Mouse (Mus musculus) lung, embryonic 14.5 days (tissue): ENCODE results near the gene Naaladl2. TPM values are rescaled to one million over a fixed set of nuclear protein-coding genes. Genes with fewer than 3 reads are reported as not detected.

Source experiments
- ATAC-seq: fragments of 200-750 bp; cut with Nextera tagmentation; 2 replicates; pipeline ENCODE4 v1.8.0; 2017; ENCODE audit warnings: mild to moderate bottlenecking, moderate TSS enrichment, moderate library complexity; ENCODE audit not compliant: insufficient read depth
- DNase-seq: peaks from one replicate; pipeline ENCODE4 v3.0.0-alpha.2; 2015
- H3K27ac ChIP-seq: fragments of 300-500 bp; sonication (generic); 2 replicates; pipeline ENCODE4 v1.5.1; 2014; ENCODE audit warnings: low read depth, mild to moderate bottlenecking, moderate library complexity
- H3K27me3 ChIP-seq: fragments of 300-500 bp; sonication (generic); 2 replicates; pipeline ENCODE4 v1.6.1; 2014; ENCODE audit warnings: low read length, control low read depth; ENCODE audit not compliant: insufficient read depth
- H3K36me3 ChIP-seq: fragments of 300-500 bp; sonication (generic); 2 replicates; pipeline ENCODE4 v1.6.1; 2014; ENCODE audit warnings: control low read depth; ENCODE audit not compliant: insufficient read depth
- H3K4me1 ChIP-seq: fragments of 300-500 bp; sonication (generic); 2 replicates; pipeline ENCODE4 v1.6.1; 2014; ENCODE audit warnings: antibody characterized with exemption, control low read depth; ENCODE audit not compliant: insufficient read depth
- H3K4me2 ChIP-seq: fragments of 300-500 bp; sonication (generic); 2 replicates; pipeline ENCODE4 v1.6.1; 2014; ENCODE audit warnings: mild to moderate bottlenecking
- H3K4me3 ChIP-seq: fragments of 300-500 bp; sonication (generic); 2 replicates; pipeline ENCODE4 v1.5.1; 2014; ENCODE audit warnings: low read depth, low read length
- H3K9ac ChIP-seq: fragments of 300-500 bp; sonication (generic); 2 replicates; pipeline ENCODE4 v1.6.1; 2014
- H3K9me3 ChIP-seq: fragments of 300-500 bp; sonication (generic); 2 replicates; pipeline ENCODE4 v1.6.1; 2016; ENCODE audit warnings: low read depth, low read length, control low read depth
- CTCF ChIP-seq: IDR thresholded peaks from 2 replicates; pipeline ENCODE4 v1.5.1; 2016; ENCODE audit warnings: antibody characterized with exemption, low read depth
- WGBS: fragments of 180-500 bp; shearing (Covaris S2); extraction: QIAGEN DNeasy Blood & Tissue Kit; methylation state at CpG from one replicate; pipeline ENCODE4 v1.1.7; 2014; 5-methylcytosine and 5-hydroxymethylcytosine counted together
- polyA plus RNA-seq: library from polyadenylated mRNA; unstranded; fragments of >200 nt; fragmentation: Nextera tagmentation; extraction: Ambion mirVana; gene quantifications from 2 replicates; pipeline ENCODE4 v1.2.1, GENCODE M21; 2014

Gene Naaladl2
- 1.8 and 1.9 TPM in 2 replicates for polyA plus RNA-seq

DNA sequence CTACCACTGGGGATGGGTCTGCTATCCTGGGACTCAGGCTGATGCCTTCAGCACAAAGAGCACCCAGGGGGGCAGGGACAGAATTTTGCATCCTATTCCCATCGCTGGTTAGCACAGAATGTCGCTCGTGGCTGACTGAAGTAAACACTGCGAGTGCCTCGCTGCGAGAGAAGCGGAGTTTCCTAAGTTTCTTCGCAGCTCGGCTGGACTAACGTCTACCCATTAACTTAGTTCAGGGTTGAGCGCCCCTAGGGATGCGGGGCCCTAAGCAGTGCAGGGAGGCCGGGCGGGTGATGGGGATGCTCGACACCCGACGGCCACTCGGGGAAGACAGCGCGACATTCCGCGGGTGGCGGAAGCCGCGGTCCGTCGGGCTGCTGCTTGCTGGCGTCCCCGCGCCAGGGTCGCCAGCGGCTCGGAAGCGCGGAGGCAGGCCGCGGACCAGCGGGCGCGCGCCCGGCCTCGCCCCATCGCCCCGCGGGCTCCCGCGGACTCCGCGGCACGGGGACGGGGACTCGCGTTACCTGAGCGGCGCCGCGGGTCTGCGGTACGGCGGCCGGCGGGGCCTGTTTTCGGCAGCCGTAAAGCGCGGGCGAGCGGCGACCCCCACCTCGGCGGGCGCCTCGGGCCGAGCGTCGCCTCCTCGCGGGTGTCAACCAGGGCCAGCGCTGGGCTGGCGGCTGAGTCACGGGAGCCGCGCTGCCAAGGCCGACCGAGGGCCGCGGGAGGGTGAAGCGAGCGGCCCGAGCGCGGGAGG lies at the start of gene Naaladl2:
Gene Naaladl2, minus strand, starts transcription at position 707 of the 757 bp plus-strand sequence.
- Histone ChIP-seq H3K4me1 (no peaks in the 10 kb centered on the region), H3K36me3 (no peaks in the 10 kb centered on the region), H3K4me3 (peak within 1 kb of the TSS; percentile 63), H3K27me3 (no peaks in the 10 kb centered on the region), H3K4me2 (peak within 1 kb of the TSS; percentile 70), H3K9me3 (no peaks in the 10 kb centered on the region), H3K27ac (peak within 1 kb of the TSS; percentile 75; the same call in 1 of the 2 replicates), H3K9ac (peak within 1 kb of the TSS; percentile 76)
- under 1% methylated on average over 87 of the region's 93 CpGs for WGBS
- ATAC-seq (peak; percentile 96), DNase-seq (peak; percentile 77)
- TF ChIP-seq CTCF: 0 out of 2 replicates have a peak, but pooled peaks have one; percentile 10

DNA sequence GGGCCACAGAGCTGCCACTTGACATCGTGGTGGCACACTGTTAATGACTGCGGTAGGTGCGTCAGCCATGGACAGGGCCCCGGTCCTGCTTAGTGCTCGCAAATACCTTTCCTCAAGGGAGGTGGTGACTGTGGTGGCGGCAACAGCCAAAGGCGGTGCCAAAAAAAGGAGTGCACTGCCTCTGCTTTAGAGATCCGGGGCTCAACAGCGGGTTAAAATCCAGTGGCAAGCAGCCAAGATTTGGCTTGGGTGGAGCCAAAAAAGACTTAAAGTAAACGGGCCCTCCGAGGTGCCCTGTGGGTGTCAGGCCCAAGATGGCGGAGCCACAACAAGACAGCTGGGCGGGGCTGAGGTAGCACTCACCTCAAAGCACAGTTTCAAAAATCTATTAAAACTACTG lies 7.7 kb upstream of the Naaladl2 start:
- 93% methylated on average over 13 of the region's 13 CpGs for WGBS
- ATAC-seq: no peak

DNA sequence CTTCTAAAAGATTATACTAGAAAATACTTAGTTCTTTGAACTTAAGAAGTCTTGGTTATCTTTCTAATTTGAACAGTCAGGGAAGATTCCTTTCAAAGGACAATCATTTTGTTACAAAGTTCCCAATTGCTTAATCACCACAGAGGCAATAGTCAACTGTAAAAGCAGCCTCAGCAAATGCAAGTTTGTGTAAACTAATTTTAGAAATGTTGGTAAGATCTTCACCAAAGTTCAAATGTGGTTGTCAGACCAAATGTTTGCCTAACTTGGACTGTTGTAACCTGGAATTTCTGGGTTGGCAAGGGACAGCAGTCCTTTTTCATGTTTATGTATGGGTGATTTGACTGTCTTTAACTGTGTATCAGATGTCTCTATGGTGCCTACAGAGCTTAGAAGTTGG lies 3.2 kb upstream of the Naaladl2 start:
- ATAC-seq (no peak), DNase-seq (no peak)
- H3K4me2 ChIP-seq: no peak overlapping the region
- H3K27me3 ChIP-seq: no peaks in the 10 kb centered on the region
- H3K9ac ChIP-seq: no peak overlapping the region
- H3K27ac ChIP-seq: no peak overlapping the region
- H3K36me3 ChIP-seq: no peaks in the 10 kb centered on the region
- peaks cover 4% of the 10 kb centered on the region; the same call in 1 of the 2 replicates for H3K9me3 ChIP-seq
- TF ChIP-seq CTCF: no peak
- no peaks in the 10 kb centered on the region for H3K4me1 ChIP-seq
- no peak overlapping the region for H3K4me3 ChIP-seq

More for the DNA sequence above, 7.7 kb upstream of the Naaladl2 start:
- Histone ChIP-seq H3K9ac (no peak overlapping the region), H3K36me3 (no peaks in the 10 kb centered on the region), H3K4me1 (no peaks in the 10 kb centered on the region), H3K4me3 (no peak overlapping the region), H3K27me3 (no peaks in the 10 kb centered on the region), H3K27ac (no peak overlapping the region), H3K9me3 (peaks cover 9% of the 10 kb centered on the region; the same call in 1 of the 2 replicates), H3K4me2 (no peak overlapping the region)
- no peak for DNase-seq
- no peak for TF ChIP-seq CTCF

DNA sequence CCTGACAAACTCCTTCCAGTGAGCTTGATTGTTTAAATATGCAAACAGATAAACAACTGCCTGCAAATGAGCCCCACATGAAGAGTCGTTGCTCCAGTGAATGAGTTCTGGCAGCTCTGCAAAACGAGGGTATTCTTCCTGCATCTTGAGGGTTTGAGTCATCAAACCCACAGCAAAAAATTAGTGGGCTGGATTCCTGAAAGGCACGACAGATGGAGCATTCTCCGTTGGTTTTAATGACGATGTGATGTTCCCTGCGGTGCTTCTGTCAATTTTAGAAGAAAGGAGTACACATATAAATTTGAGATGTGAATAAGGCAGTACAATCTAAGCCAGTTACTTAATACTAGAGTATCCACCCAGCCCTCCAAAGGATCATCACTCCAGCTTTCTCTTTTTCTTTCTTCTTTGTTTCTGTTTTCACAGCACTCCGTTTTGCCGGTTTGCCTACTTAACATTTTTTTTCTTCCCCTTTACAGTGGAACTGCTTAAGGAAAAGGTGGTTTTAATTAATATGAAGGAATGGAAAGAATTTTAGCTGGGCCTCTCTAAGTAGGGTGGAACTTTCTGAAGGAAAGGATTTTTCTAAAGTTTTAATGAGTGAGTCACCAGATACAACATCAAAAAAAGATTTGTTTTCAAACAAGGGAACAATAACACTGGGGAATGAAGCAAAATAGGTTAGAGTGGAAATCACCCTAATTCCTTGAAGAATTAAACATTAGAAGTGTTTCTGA lies 1.1 kb upstream of the Naaladl2 start:
- no peak overlapping the region for H3K9ac ChIP-seq
- 0 out of 2 replicates have a peak overlapping the region, but pooled peaks have one; percentile 16 for H3K27ac ChIP-seq
- no peak for TF ChIP-seq CTCF
- no peaks in the 10 kb centered on the region for H3K27me3 ChIP-seq
- ATAC-seq (no peak), DNase-seq (peak; percentile 47)
- H3K9me3 ChIP-seq: no peaks in the 10 kb centered on the region
- H3K36me3 ChIP-seq: no peaks in the 10 kb centered on the region
- 24% methylated on average over 8 of the region's 8 CpGs for WGBS
- no peaks in the 10 kb centered on the region for H3K4me1 ChIP-seq
- H3K4me3 ChIP-seq: no peak overlapping the region
- H3K4me2 ChIP-seq: peak overlapping the region; percentile 70; the same call in 1 of the 2 replicates

DNA sequence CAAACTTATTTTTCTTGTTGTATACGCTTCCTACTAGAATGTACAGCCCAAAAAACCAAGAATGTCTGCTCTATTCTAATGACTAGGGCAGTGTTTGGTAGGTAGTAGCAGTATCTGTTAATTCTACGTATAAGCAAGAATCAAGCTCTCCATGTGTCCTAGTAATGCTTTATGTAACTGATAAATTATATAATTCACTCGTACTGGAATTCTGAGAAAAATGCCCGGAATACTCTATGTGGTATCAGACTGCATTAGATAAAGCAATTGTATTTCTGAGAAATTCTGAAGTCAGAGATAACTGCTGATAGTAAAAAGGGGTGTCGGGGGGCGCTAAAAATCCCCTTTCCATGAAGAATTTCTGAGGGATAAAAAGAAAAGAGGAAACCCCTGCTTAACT lies 950 bp downstream of the Naaladl2 start:
- DNase-seq (no peak), ATAC-seq (no peak)
- H3K4me1 ChIP-seq: no peaks in the 10 kb centered on the region
- 40% methylated on average over 6 of the region's 6 CpGs for WGBS
- no peaks in the 10 kb centered on the region for H3K9me3 ChIP-seq
- H3K27me3 ChIP-seq: no peaks in the 10 kb centered on the region
- H3K4me3 ChIP-seq: peak overlapping the region; percentile 63
- peak overlapping the region; percentile 76 for H3K9ac ChIP-seq
- peak overlapping the region; percentile 70 for H3K4me2 ChIP-seq
- no peak for TF ChIP-seq CTCF
- no peaks in the 10 kb centered on the region for H3K36me3 ChIP-seq
- peak overlapping the region; percentile 75; the same call in 1 of the 2 replicates for H3K27ac ChIP-seq

DNA sequence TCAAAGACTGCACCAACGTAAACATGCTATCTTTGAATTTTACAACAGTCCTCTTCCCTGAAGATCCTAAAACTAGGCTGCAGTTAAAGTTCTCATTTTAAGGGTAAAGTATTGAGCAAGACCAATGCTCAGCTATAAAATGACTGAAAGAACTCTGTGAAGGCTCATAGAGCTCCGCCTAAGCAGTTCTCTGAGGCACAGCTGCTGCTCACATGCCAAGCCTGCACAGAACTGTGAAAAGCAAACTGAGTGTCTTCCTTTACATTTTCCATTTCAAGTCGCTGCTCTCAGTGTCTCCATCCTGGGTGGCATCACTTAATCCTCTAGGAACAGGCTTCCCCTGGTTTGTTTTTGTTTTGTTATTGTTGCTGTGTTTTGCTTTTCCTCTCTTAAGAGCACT lies 12.2 kb downstream of the Naaladl2 start:
- ATAC-seq (no peak), DNase-seq (no peak)
- TF ChIP-seq CTCF: no peak
- H3K4me3 ChIP-seq: no peak overlapping the region
- no peak overlapping the region for H3K9ac ChIP-seq
- H3K4me1 ChIP-seq: no peaks in the 10 kb centered on the region
- H3K9me3 ChIP-seq: no peaks in the 10 kb centered on the region
- H3K27me3 ChIP-seq: no peaks in the 10 kb centered on the region
- H3K36me3 ChIP-seq: no peaks in the 10 kb centered on the region
- H3K27ac ChIP-seq: no peak overlapping the region
- 52% methylated on average over 3 of the region's 3 CpGs for WGBS
- H3K4me2 ChIP-seq: no peak overlapping the region

DNA sequence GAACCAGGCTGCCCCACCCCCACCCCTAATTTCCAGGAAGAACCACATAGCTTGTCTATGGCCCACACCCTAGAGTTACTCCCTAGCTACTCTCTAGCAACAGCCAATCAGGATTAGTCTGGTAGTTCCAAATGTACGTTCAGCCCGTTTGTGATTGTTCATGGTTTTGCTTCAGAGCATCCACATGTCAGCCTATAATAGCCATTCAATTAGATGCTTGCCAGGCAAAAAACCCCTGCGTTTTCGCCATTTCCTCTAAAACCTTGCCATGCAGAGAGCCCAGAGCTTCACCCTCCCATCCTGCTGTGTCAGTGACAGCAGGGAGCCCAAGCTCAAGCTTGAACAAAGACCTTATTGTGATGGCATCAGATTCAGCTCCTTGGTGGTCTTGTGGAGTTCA lies 16.2 kb downstream of the Naaladl2 start:
- H3K36me3 ChIP-seq: no peaks in the 10 kb centered on the region
- H3K9me3 ChIP-seq: no peaks in the 10 kb centered on the region
- no peak for TF ChIP-seq CTCF
- H3K27ac ChIP-seq: no peak overlapping the region
- H3K27me3 ChIP-seq: no peaks in the 10 kb centered on the region
- 62% methylated on average over 4 of the region's 4 CpGs for WGBS
- no peak overlapping the region for H3K9ac ChIP-seq
- no peaks in the 10 kb centered on the region for H3K4me1 ChIP-seq
- no peak overlapping the region for H3K4me2 ChIP-seq
- ATAC-seq (no peak), DNase-seq (no peak)
- H3K4me3 ChIP-seq: no peak overlapping the region
